Mouse (Mus musculus): ENCODE data around the gene Arntl2. TPM values are rescaled to one million over a fixed set of nuclear protein-coding genes. Genes with fewer than 3 reads are reported as not detected.

Arntl2 gene
- polyA plus RNA-seq, 1 experiment from 2014 or later = 0.30 TPM

- H3K4me2 ChIP-seq = no peak overlapping the region
- peaks cover 31% of the 10 kb centered on the region for H3K27me3 ChIP-seq
- H3K9ac ChIP-seq = no peak overlapping the region
- no peaks in the 10 kb centered on the region for H3K9me3 ChIP-seq (replicated peaks)
- no peak overlapping the region for H3K27ac ChIP-seq
- no peak overlapping the region for H3K4me3 ChIP-seq (replicated peaks)
- 46% methylated on average over 3 of the region's 3 CpGs for WGBS (ENCODE audit: insufficient replicate concordance)
- DNase-seq (no peak), ATAC-seq (ENCODE audit: low read depth) (no peak)
- no peaks in the 10 kb centered on the region for H3K36me3 ChIP-seq
- H3K4me1 ChIP-seq (replicated peaks) = peaks cover 12% of the 10 kb centered on the region
Observed at GRCm38 (mm10) chr6:146793527-146793926, 2.3 kb upstream of the Arntl2 start.

- Histone ChIP-seq H3K4me1 (replicated peaks) (peaks cover 12% of the 10 kb centered on the region), H3K4me2 (peak overlapping the region; percentile 72), H3K9ac (peak overlapping the region; percentile 50), H3K36me3 (no peaks in the 10 kb centered on the region), H3K9me3 (replicated peaks) (no peaks in the 10 kb centered on the region), H3K27ac (no peak overlapping the region), H3K4me3 (replicated peaks) (peak overlapping the region; percentile 54), H3K27me3 (peaks cover 31% of the 10 kb centered on the region)
- peak; percentile 24 for ATAC-seq (ENCODE audit: low read depth)
- 14% methylated on average over 22 of the region's 22 CpGs for WGBS (ENCODE audit: insufficient replicate concordance)
- no peak for DNase-seq
Observed at GRCm38 (mm10) chr6:146795166-146795923, 510 bp upstream of the Arntl2 start.

GRCm38 (mm10) chr6:146797446-146797845, 1.6 kb downstream of the Arntl2 start:
- H3K36me3 ChIP-seq = no peaks in the 10 kb centered on the region
- no peak overlapping the region for H3K9ac ChIP-seq
- DNase-seq = no peak
- H3K27me3 ChIP-seq = peaks cover 31% of the 10 kb centered on the region
- WGBS (ENCODE audit: insufficient replicate concordance) = 43% methylated on average over 5 of the region's 5 CpGs
- no peaks in the 10 kb centered on the region for H3K9me3 ChIP-seq (replicated peaks)
- no peak overlapping the region for H3K4me3 ChIP-seq (replicated peaks)
- ATAC-seq (ENCODE audit: low read depth) = no peak
- H3K27ac ChIP-seq = no peak overlapping the region
- H3K4me2 ChIP-seq = no peak overlapping the region
- peaks cover 12% of the 10 kb centered on the region for H3K4me1 ChIP-seq (replicated peaks)

DNA sequence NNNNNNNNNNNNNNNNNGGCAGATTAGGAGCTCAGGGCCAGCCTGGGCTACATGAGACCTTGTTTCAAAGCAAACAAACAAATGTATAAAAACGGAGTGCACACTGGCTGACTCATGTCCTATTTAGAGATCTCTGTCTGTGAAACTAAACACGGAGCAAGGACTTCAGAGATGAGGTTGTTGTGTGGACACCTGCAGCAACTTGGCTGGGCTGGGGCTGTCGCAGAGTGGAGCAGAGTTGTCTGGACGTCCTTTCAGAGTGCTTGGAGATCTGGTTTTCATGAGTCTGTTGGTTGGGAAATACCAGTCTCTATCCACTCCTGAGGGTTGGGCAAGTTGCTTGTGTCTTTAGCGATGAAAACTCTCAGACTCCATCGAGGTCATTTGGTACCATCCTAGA, 14.1 kb downstream of the Arntl2 start:
- ATAC-seq (ENCODE audit: low read depth) (no peak), DNase-seq (no peak)
- H3K27me3 ChIP-seq = no peaks in the 10 kb centered on the region
- 72% methylated on average over 6 of the region's 6 CpGs for WGBS (ENCODE audit: insufficient replicate concordance)
- H3K4me3 ChIP-seq (replicated peaks) = no peak overlapping the region
- no peak overlapping the region for H3K27ac ChIP-seq
- no peaks in the 10 kb centered on the region for H3K9me3 ChIP-seq (replicated peaks)
- no peak overlapping the region for H3K4me2 ChIP-seq
- no peaks in the 10 kb centered on the region for H3K36me3 ChIP-seq
- H3K9ac ChIP-seq = no peak overlapping the region
- H3K4me1 ChIP-seq (replicated peaks) = 0 out of 2 replicates have a peak, but pooled peaks cover 6% of the 10 kb centered on the region

DNA sequence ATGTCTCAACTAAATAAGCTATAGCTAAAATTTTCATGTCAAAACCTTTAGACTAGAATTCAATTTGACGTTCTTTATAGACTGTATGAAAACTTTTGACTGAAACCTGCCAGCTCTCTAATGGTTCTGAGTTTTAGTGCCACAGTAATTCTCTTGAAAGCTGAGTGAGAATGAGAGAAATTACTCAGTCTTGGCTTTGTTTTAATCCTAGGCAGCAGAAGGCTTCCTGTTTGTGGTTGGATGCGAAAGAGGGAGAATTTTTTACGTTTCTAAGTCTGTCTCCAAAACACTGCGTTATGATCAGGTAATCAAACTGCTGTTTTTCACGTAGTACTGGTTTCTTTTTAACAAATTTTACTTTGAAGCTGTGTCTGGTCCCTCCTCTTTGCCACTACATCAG, 17.2 kb downstream of the Arntl2 start:
- H3K9me3 ChIP-seq (replicated peaks) = no peaks in the 10 kb centered on the region
- 59% methylated on average over 5 of the region's 5 CpGs for WGBS (ENCODE audit: insufficient replicate concordance)
- DNase-seq (no peak), ATAC-seq (ENCODE audit: low read depth) (no peak)
- no peak overlapping the region for H3K4me2 ChIP-seq
- H3K27me3 ChIP-seq = no peaks in the 10 kb centered on the region
- H3K36me3 ChIP-seq = no peaks in the 10 kb centered on the region
- no peaks in the 10 kb centered on the region for H3K4me1 ChIP-seq (replicated peaks)
- no peak overlapping the region for H3K4me3 ChIP-seq (replicated peaks)
- H3K27ac ChIP-seq = no peak overlapping the region
- no peak overlapping the region for H3K9ac ChIP-seq

- H3K4me1 ChIP-seq (replicated peaks) = 0 out of 2 replicates have a peak, but pooled peaks cover 2% of the 10 kb centered on the region
- 79% methylated on average over 29 of the region's 29 CpGs for WGBS (ENCODE audit: insufficient replicate concordance)
- H3K36me3 ChIP-seq = no peaks in the 10 kb centered on the region
- H3K9ac ChIP-seq = no peak overlapping the region
- DNase-seq (no peak), ATAC-seq (ENCODE audit: low read depth) (no peak)
- H3K4me3 ChIP-seq (replicated peaks) = no peak overlapping the region
- no peaks in the 10 kb centered on the region for H3K27me3 ChIP-seq
- no peak overlapping the region for H3K27ac ChIP-seq
- H3K4me2 ChIP-seq = no peak overlapping the region
- H3K9me3 ChIP-seq (replicated peaks) = no peaks in the 10 kb centered on the region
Observed at GRCm38 (mm10) chr6:146820177-146820965, 24.5 kb downstream of the Arntl2 start.

- 65% methylated on average over 13 of the region's 13 CpGs for WGBS (ENCODE audit: insufficient replicate concordance)
- Histone ChIP-seq H3K4me2 (no peak overlapping the region), H3K27ac (no peak overlapping the region), H3K9me3 (replicated peaks) (no peaks in the 10 kb centered on the region), H3K9ac (no peak overlapping the region), H3K4me3 (replicated peaks) (no peak overlapping the region), H3K4me1 (replicated peaks) (0 out of 2 replicates have a peak, but pooled peaks cover 2% of the 10 kb centered on the region), H3K27me3 (no peaks in the 10 kb centered on the region), H3K36me3 (no peaks in the 10 kb centered on the region)
- ATAC-seq (ENCODE audit: low read depth) (no peak), DNase-seq (no peak)
Observed at GRCm38 (mm10) chr6:146821958-146822357, 26.1 kb downstream of the Arntl2 start.

GRCm38 (mm10) chr6:146824727-146825486, 29.1 kb downstream of the Arntl2 start:
- Histone ChIP-seq H3K36me3 (no peaks in the 10 kb centered on the region), H3K9me3 (replicated peaks) (no peaks in the 10 kb centered on the region), H3K9ac (no peak overlapping the region), H3K4me2 (no peak overlapping the region), H3K27me3 (no peaks in the 10 kb centered on the region), H3K27ac (no peak overlapping the region), H3K4me3 (replicated peaks) (no peak overlapping the region), H3K4me1 (replicated peaks) (0 out of 2 replicates have a peak, but pooled peaks cover 2% of the 10 kb centered on the region)
- no peak for ATAC-seq (ENCODE audit: low read depth)
- 42% methylated on average over 16 of the region's 16 CpGs for WGBS (ENCODE audit: insufficient replicate concordance)
- peak; percentile 34 for DNase-seq

GRCm38 (mm10) chr6:146825487-146825773, 29.6 kb downstream of the Arntl2 start:
- Histone ChIP-seq H3K27ac (no peak overlapping the region), H3K9ac (no peak overlapping the region), H3K4me2 (no peak overlapping the region), H3K36me3 (no peaks in the 10 kb centered on the region), H3K4me3 (replicated peaks) (no peak overlapping the region), H3K4me1 (replicated peaks) (0 out of 2 replicates have a peak, but pooled peaks cover 2% of the 10 kb centered on the region), H3K9me3 (replicated peaks) (no peaks in the 10 kb centered on the region), H3K27me3 (no peaks in the 10 kb centered on the region)
- WGBS (ENCODE audit: insufficient replicate concordance) = 72% methylated on average over 1 of the region's 1 CpGs
- ATAC-seq (ENCODE audit: low read depth) (no peak), DNase-seq (no peak)

GRCm38 (mm10) chr6:146831320-146831719, 35.5 kb downstream of the Arntl2 start:
- WGBS (ENCODE audit: insufficient replicate concordance) = 74% methylated on average over 12 of the region's 12 CpGs
- Histone ChIP-seq H3K4me1 (replicated peaks) (no peaks in the 10 kb centered on the region), H3K27ac (no peak overlapping the region), H3K4me2 (no peak overlapping the region), H3K36me3 (no peaks in the 10 kb centered on the region), H3K9me3 (replicated peaks) (no peaks in the 10 kb centered on the region), H3K4me3 (replicated peaks) (no peak overlapping the region), H3K9ac (no peak overlapping the region), H3K27me3 (no peaks in the 10 kb centered on the region)
- DNase-seq (no peak), ATAC-seq (ENCODE audit: low read depth) (no peak)

Measured in liver, embryonic 13.5 days (tissue).